Mouse (Mus musculus): Measurements from ENCODE around the gene Creld2. TPM values are rescaled to one million over a fixed set of nuclear protein-coding genes. Genes with fewer than 3 reads are reported as not detected.

Gene Creld2
- polyA plus RNA-seq, 1 experiment from 2014 or later = 59.6 TPM

GRCm38 (mm10) chr15:88851507-88852149 is 32.2 kb downstream of the Creld2 start:
- WGBS = 66% methylated on average over 10 of the region's 10 CpGs
- peak; percentile 87 for ATAC-seq (ENCODE audit: insufficient number of reproducible peaks, insufficient read depth, low FRiP score, low read depth)
- Histone ChIP-seq H3K4me3 (ENCODE audit: low read depth, low read length) (no peak overlapping the region), H3K9ac (replicated peaks; ENCODE audit: low read depth, low read length) (no peak overlapping the region), H3K27me3 (ENCODE audit: control insufficient read depth, insufficient read depth, low read length) (no peaks in the 10 kb centered on the region), H3K36me3 (ENCODE audit: control insufficient read depth, insufficient read depth, low read length) (no peaks in the 10 kb centered on the region), H3K9me3 (ENCODE audit: control insufficient read depth, low read depth, low read length) (no peaks in the 10 kb centered on the region), H3K4me2 (replicated peaks; ENCODE audit: low read depth, low read length) (no peak overlapping the region), H3K4me1 (ENCODE audit: control insufficient read depth, insufficient read depth, low read length) (peaks cover 34% of the 10 kb centered on the region; the same call in 1 of the 2 replicates), H3K27ac (ENCODE audit: low read length) (peak overlapping the region; percentile 71)

GRCm38 (mm10) chr15:88853106-88853505 is 33.7 kb downstream of the Creld2 start:
- H3K27me3 ChIP-seq (ENCODE audit: control insufficient read depth, insufficient read depth, low read length) = no peaks in the 10 kb centered on the region
- no peak overlapping the region for H3K27ac ChIP-seq (ENCODE audit: low read length)
- no peak overlapping the region for H3K4me2 ChIP-seq (replicated peaks; ENCODE audit: low read depth, low read length)
- no peaks in the 10 kb centered on the region for H3K9me3 ChIP-seq (ENCODE audit: control insufficient read depth, low read depth, low read length)
- H3K4me1 ChIP-seq (ENCODE audit: control insufficient read depth, insufficient read depth, low read length) = peaks cover 34% of the 10 kb centered on the region; the same call in 1 of the 2 replicates
- no peak overlapping the region for H3K9ac ChIP-seq (replicated peaks; ENCODE audit: low read depth, low read length)
- H3K36me3 ChIP-seq (ENCODE audit: control insufficient read depth, insufficient read depth, low read length) = no peaks in the 10 kb centered on the region
- no peak overlapping the region for H3K4me3 ChIP-seq (ENCODE audit: low read depth, low read length)
- WGBS = 83% methylated on average over 9 of the region's 9 CpGs
- no peak for ATAC-seq (ENCODE audit: insufficient number of reproducible peaks, insufficient read depth, low FRiP score, low read depth)

GRCm38 (mm10) chr15:88854119-88854968 is 34.9 kb downstream of the Creld2 start:
- Histone ChIP-seq H3K4me2 (replicated peaks; ENCODE audit: low read depth, low read length) (no peak overlapping the region), H3K27me3 (ENCODE audit: control insufficient read depth, insufficient read depth, low read length) (no peaks in the 10 kb centered on the region), H3K36me3 (ENCODE audit: control insufficient read depth, insufficient read depth, low read length) (no peaks in the 10 kb centered on the region), H3K4me1 (ENCODE audit: control insufficient read depth, insufficient read depth, low read length) (peaks cover 34% of the 10 kb centered on the region; the same call in 1 of the 2 replicates), H3K27ac (ENCODE audit: low read length) (no peak overlapping the region), H3K9ac (replicated peaks; ENCODE audit: low read depth, low read length) (no peak overlapping the region), H3K9me3 (ENCODE audit: control insufficient read depth, low read depth, low read length) (no peaks in the 10 kb centered on the region), H3K4me3 (ENCODE audit: low read depth, low read length) (no peak overlapping the region)
- WGBS = 33% methylated on average over 6 of the region's 6 CpGs
- ATAC-seq (ENCODE audit: insufficient number of reproducible peaks, insufficient read depth, low FRiP score, low read depth) = no peak

- Histone ChIP-seq H3K36me3 (ENCODE audit: control insufficient read depth, insufficient read depth, low read length) (no peaks in the 10 kb centered on the region), H3K9ac (replicated peaks; ENCODE audit: low read depth, low read length) (no peak overlapping the region), H3K27ac (ENCODE audit: low read length) (no peak overlapping the region), H3K4me3 (ENCODE audit: low read depth, low read length) (no peak overlapping the region), H3K27me3 (ENCODE audit: control insufficient read depth, insufficient read depth, low read length) (no peaks in the 10 kb centered on the region), H3K9me3 (ENCODE audit: control insufficient read depth, low read depth, low read length) (no peaks in the 10 kb centered on the region), H3K4me1 (ENCODE audit: control insufficient read depth, insufficient read depth, low read length) (peaks cover 32% of the 10 kb centered on the region; the same call in 1 of the 2 replicates), H3K4me2 (replicated peaks; ENCODE audit: low read depth, low read length) (no peak overlapping the region)
- WGBS = 65% methylated on average over 15 of the region's 15 CpGs
- ATAC-seq (ENCODE audit: insufficient number of reproducible peaks, insufficient read depth, low FRiP score, low read depth) = no peak
Observed at GRCm38 (mm10) chr15:88854969-88855830, 35.8 kb downstream of the Creld2 start.

- no peak overlapping the region for H3K9ac ChIP-seq (replicated peaks; ENCODE audit: low read depth, low read length)
- H3K4me1 ChIP-seq (ENCODE audit: control insufficient read depth, insufficient read depth, low read length) = peaks cover 25% of the 10 kb centered on the region; the same call in 1 of the 2 replicates
- H3K36me3 ChIP-seq (ENCODE audit: control insufficient read depth, insufficient read depth, low read length) = no peaks in the 10 kb centered on the region
- no peak for ATAC-seq (ENCODE audit: insufficient number of reproducible peaks, insufficient read depth, low FRiP score, low read depth)
- H3K27me3 ChIP-seq (ENCODE audit: control insufficient read depth, insufficient read depth, low read length) = no peaks in the 10 kb centered on the region
- no peak overlapping the region for H3K27ac ChIP-seq (ENCODE audit: low read length)
- no peaks in the 10 kb centered on the region for H3K9me3 ChIP-seq (ENCODE audit: control insufficient read depth, low read depth, low read length)
- no peak overlapping the region for H3K4me3 ChIP-seq (ENCODE audit: low read depth, low read length)
- 76% methylated on average over 6 of the region's 6 CpGs for WGBS
- H3K4me2 ChIP-seq (replicated peaks; ENCODE audit: low read depth, low read length) = no peak overlapping the region
Observed at GRCm38 (mm10) chr15:88855896-88856417, 36.5 kb downstream of the Creld2 start.

GRCm38 (mm10) chr15:88856613-88857012 is 37.2 kb downstream of the Creld2 start:
- no peak overlapping the region for H3K4me3 ChIP-seq (ENCODE audit: low read depth, low read length)
- ATAC-seq (ENCODE audit: insufficient number of reproducible peaks, insufficient read depth, low FRiP score, low read depth) = no peak

GRCm38 (mm10) chr15:88857361-88857760 is 37.9 kb downstream of the Creld2 start:
- Histone ChIP-seq H3K4me1 (ENCODE audit: control insufficient read depth, insufficient read depth, low read length) (peaks cover 19% of the 10 kb centered on the region; the same call in 1 of the 2 replicates), H3K4me2 (replicated peaks; ENCODE audit: low read depth, low read length) (no peak overlapping the region), H3K9me3 (ENCODE audit: control insufficient read depth, low read depth, low read length) (no peaks in the 10 kb centered on the region), H3K27ac (ENCODE audit: low read length) (no peak overlapping the region), H3K36me3 (ENCODE audit: control insufficient read depth, insufficient read depth, low read length) (no peaks in the 10 kb centered on the region), H3K27me3 (ENCODE audit: control insufficient read depth, insufficient read depth, low read length) (no peaks in the 10 kb centered on the region), H3K4me3 (ENCODE audit: low read depth, low read length) (no peak overlapping the region), H3K9ac (replicated peaks; ENCODE audit: low read depth, low read length) (no peak overlapping the region)
- no peak for ATAC-seq (ENCODE audit: insufficient number of reproducible peaks, insufficient read depth, low FRiP score, low read depth)
- WGBS = 88% methylated on average over 7 of the region's 7 CpGs

More at GRCm38 (mm10) chr15:88856613-88857012, 37.2 kb downstream of the Creld2 start:
- Histone ChIP-seq H3K27me3 (ENCODE audit: control insufficient read depth, insufficient read depth, low read length) (no peaks in the 10 kb centered on the region), H3K36me3 (ENCODE audit: control insufficient read depth, insufficient read depth, low read length) (no peaks in the 10 kb centered on the region), H3K4me2 (replicated peaks; ENCODE audit: low read depth, low read length) (no peak overlapping the region), H3K9ac (replicated peaks; ENCODE audit: low read depth, low read length) (no peak overlapping the region), H3K4me1 (ENCODE audit: control insufficient read depth, insufficient read depth, low read length) (peaks cover 23% of the 10 kb centered on the region; the same call in 1 of the 2 replicates), H3K27ac (ENCODE audit: low read length) (no peak overlapping the region), H3K9me3 (ENCODE audit: control insufficient read depth, low read depth, low read length) (no peaks in the 10 kb centered on the region)
- WGBS = 87% methylated on average over 5 of the region's 5 CpGs

- H3K4me1 ChIP-seq (ENCODE audit: control insufficient read depth, insufficient read depth, low read length) = peaks cover 16% of the 10 kb centered on the region; the same call in 1 of the 2 replicates
- no peak overlapping the region for H3K4me2 ChIP-seq (replicated peaks; ENCODE audit: low read depth, low read length)
- no peak overlapping the region for H3K27ac ChIP-seq (ENCODE audit: low read length)
- 89% methylated on average over 3 of the region's 3 CpGs for WGBS
- no peaks in the 10 kb centered on the region for H3K9me3 ChIP-seq (ENCODE audit: control insufficient read depth, low read depth, low read length)
- H3K4me3 ChIP-seq (ENCODE audit: low read depth, low read length) = no peak overlapping the region
- H3K9ac ChIP-seq (replicated peaks; ENCODE audit: low read depth, low read length) = no peak overlapping the region
- no peaks in the 10 kb centered on the region for H3K36me3 ChIP-seq (ENCODE audit: control insufficient read depth, insufficient read depth, low read length)
- ATAC-seq (ENCODE audit: insufficient number of reproducible peaks, insufficient read depth, low FRiP score, low read depth) = no peak
- no peaks in the 10 kb centered on the region for H3K27me3 ChIP-seq (ENCODE audit: control insufficient read depth, insufficient read depth, low read length)
Observed at GRCm38 (mm10) chr15:88858141-88858541, 38.7 kb downstream of the Creld2 start.

Measured in stomach, embryonic 14.5 days (tissue).